Mouse (Mus musculus) right cerebral cortex, postnatal 4 days (tissue): Measurements from ENCODE around the gene Ankrd22.
"Not testable (repeated sequence)": the region's sequence is repeated elsewhere in the genome, so short reads cannot be mapped to it uniquely, and the experiment has no call there.

Experiments used
- DNase-seq: peaks from one replicate; pipeline ENCODE4 v3.0.0-alpha.2; 2022

The Ankrd22 gene

DNA sequence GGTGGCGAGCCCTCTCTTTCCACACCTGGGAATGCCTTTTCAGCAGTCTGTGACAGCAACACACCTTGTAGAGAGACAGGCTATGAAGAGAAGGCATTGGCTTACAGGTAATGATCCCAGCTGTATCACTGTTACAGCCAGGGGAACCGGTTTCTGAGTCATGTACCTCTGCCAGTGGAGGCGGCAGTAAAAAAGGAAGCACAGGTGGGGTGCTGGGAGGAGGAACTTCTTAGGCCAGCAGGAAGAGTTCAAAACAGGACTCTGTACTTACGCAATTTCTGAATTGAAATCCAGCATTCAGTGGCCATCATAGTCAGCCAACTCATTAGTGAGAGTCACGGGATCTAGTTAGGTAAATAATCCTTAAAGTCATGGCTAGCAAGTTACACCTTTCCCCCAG, at the start of gene Ankrd22:
Gene Ankrd22 (minus strand): TSS at position 163 of the 400 bp plus-strand sequence.
- DNase-seq = no peak

DNA sequence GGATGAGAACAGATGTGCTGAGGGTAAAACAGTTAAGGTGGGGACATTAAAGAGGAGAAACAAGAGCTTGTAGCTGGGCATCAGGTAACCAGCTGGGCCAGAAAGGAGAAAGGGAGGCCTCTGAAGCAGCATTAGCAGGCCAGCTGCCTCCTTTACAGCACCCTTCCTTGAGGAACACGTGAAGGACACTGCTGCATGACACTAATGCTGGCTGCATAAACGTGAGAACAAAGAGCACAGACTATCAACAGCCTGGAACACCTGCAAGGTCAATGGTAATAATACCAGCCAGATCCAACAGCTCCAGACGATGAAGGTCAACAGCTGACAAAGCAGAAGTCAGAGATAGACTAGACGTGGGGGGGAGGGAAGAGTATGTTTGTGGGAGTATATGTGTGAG, 48.3 kb upstream of the Ankrd22 start:
- DNase-seq = no peak

DNA sequence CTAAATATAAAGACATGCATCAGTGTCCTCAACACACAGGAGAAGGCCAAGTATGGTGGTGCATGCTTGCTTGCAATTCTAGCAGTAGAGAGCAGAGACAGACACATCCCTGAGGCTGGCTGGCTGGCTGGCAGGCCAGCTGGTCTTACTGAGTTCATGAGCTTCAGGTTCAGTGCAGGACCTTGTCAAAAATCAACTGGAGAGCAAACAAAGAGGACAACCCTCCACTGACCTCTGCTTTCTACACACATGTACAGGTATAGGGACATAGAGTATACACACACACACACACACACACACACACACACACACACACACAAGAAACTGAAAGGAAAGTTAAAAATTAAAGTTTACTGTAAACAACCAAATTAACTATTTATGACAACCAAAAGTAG, 47.4 kb upstream of the Ankrd22 start:
- no peak for DNase-seq

DNA sequence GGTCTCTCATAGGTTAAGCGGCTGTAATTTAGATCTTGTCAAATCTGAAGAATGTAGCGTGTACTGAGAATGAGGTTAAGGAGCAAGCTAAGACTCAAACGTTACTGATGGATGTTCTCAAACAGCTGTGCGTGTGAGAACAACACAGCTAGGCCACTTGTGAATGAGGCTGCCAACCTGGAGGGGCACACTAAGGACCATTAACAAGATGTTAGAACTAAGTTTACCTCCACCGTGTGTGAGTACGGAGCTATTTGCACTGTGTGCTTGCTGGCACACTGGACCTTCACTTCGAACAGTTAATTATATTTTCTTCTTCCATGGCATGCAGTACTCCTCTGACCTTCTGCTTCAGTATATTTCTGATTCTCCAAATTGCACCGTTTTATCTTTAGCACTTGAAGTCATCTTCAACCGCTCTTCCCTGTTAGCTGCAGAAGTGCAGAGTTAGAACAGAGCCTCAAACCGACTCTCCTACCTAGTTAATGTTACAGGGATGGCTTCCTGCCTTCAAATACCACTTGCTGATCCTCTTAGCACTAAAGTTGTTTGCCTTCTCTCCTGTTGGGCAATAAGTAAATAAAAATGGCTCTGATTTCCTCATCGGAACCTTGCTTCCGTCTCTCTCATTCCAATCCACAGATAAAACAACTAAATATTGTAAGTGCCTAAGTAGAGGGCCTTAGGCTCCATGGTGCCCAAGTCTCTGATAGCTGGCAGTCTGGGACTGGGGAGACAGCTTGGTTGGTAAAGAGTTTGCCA, 46.8 kb upstream of the Ankrd22 start:
- DNase-seq = no peak

DNA sequence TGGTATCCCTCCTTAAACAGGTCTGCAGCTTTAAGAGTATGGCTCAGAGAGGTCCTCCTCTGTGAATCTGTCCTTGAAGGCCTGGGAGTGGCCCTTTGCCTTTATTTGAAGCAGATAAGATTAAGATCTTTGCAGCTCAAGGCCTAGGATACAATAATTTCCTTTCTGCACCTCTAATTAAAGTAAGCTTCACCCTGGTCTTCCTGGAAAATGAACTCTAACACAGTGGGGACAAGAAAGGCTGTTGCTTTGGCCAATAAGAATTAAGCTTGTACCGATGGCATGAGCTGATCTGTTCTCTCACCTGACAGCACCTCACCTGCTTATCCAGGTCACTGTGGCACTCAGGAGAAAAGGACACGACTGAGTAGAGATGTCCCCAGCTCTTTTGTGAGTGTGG, 45.0 kb upstream of the Ankrd22 start:
- DNase-seq = no peak

DNA sequence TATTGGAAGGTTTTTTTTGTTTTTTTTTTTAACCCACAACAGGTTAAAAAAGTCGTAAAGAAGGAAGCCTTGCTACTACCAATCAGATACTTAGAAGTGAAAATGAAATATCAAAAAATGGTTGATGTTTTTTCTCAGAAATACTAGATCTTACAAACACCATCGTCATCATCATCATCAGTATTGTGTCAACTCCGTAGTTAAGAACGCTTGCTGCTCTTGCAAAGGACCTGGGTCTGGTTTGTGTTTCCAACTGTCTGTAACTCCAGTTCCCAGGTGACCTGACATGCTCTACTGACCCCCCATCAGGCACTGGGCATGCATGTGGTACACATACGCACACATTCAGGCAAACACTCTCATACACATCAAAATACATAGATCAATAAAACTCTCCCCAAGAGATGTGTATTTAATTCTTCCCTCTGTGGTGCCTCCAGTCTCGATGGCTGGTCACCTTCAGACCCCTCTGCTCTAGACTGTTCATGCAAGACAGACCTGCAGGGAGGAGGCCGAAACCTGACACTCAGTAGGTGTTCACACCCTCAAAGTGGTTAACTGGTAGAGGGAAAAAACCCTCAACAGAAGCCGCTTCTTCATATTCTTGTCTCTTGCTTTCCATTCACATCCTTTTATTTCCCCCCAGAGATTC, 44.2 kb upstream of the Ankrd22 start:
- no peak for DNase-seq

DNA sequence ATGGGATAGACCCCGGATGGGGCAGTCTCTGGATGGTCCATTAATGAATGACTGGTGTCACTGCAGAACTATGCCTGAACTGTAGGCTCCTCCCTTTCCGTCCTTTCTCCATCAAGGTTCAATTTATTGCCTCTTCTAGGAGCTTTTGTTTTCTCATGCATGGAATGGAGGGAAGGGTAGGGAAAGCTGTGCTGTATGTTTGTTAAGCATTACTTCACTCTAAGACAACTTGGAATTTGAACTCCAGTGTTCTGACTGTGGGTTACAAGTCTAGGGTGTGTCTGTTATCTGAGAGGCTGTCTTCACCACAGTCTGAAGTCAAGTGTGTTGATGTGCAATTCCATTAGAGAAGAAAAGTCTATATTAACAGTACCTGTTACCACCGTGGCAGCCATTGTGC, 43.2 kb upstream of the Ankrd22 start:
- DNase-seq = no peak

DNA sequence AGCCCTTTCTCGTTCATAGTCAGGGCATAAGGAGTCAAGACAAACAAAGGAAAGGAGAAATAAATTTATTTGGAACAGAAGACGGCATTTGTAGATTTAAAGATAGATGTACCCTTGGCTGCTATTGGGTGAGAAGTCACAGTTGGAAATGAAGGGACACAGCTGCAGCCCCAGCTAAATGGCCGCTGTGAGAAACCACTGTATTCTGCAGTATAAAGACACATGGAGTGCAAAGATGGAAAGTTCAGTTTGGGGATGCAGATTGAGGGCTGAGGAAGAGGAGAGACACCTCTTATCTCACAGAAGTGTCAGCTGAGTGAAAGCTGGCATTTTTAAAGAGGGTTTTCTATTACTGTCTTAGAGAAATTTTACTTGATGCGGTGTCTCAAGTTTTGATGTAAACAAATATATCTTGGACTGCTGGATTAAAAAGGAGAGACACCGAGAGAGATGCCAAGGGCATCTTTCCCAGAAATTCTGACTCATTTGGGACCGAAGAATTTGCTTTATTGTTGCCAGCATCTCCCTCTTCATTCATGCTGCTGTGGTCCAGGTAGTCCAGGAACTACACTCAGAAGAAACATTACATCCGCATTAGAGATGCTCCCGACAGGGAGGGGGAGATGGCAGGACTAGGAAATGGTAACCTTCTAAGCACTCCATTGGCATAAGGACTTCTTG, 41.0 kb upstream of the Ankrd22 start:
- no peak for DNase-seq

DNA sequence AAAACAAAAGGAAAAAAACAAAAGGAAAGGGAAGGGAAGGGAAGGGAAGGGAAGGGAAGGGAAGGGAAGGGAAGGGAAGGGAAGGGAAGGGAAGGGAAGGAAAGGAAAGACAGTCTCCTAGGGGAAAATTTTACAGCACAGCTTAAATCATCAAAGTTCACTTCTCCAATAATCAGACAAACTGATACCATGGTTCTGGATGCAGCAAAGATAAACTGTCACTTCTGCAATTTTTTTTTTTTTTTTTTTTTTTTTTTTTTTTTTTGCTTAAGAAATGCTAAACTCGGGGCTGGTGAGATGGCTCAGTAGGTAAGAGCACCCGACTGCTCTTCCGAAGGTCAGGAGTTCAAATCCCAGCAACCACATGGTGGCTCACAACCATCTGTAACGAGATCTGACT, 40.3 kb upstream of the Ankrd22 start:
- DNase-seq = not testable (repeated sequence)

DNA sequence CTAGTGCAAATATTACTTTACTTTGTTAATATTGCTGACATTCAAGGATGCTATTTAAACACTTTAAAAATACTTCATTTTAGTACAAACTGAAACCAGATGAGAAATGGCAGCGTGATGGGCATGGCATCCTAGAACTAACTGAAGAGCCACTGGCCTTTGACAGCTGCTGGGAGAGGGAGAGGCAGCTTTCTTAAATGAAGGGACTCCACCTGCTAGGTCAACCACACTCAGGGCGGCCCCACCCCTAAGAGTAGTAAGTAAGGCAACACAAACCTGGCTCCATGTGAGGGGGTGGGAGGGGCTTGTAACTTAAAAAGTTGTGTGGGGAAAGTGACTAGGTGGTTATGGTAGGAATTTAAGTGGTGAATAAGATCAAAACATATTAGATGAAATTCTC, 36.8 kb upstream of the Ankrd22 start:
- no peak for DNase-seq

DNA sequence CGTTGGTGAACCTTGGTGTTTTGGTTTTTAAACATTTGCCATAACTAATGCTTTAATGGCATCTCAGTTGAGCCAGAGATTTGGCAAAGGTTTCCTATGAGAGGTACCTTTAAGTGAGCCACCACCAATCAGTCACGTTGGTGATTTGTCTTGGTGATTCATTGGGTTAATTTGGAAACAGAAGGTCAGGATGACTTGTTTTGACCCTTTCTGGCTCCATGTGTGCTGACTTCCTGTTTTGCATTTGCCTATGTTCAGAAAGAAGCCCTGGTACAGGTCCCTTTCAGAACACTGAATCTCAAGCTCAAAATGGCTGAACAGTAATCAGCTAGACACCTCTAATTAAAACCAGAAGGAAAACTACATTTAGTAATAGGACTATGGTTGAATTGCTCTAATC, 33.6 kb upstream of the Ankrd22 start:
- no peak for DNase-seq

DNA sequence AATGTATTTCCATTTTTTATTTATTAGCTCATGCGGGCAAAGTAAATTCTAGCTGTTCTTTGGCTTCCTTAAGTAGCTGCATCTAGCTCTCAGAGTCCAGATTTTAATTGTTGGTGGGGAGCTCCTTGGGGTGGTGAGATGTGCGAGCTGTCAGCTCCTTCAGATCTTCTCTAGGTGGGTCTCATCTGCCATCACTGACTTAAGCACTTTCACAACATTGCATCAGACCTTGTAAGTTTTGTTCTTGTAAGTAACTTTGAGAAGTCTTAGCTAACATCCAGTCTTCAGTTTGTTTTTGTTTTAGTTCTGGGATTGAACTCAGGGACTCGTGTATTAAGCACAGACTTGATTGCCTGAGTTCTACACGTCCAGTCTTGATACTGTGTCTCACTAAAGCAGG, 33.0 kb upstream of the Ankrd22 start:
- DNase-seq = no peak

DNA sequence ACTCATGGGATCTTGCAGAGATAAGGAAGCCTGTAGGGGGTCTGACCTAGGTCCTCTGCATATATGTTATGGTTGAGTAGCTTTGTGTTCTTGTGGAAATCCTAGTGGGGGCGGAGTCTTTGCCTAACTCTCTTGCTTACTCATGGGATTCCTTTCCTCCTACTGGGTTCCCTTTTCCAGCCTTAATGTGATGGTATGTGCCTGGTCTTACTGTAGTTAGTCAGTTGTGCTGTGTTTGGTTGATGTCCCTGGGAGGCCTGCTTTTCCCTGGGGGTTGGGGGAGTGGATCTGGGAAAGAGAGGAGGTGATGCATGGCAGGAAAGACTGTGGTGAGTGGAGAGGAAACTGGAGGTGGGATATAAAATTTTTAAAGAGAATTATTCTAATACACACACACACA, 32.2 kb upstream of the Ankrd22 start:
- DNase-seq = no peak

DNA sequence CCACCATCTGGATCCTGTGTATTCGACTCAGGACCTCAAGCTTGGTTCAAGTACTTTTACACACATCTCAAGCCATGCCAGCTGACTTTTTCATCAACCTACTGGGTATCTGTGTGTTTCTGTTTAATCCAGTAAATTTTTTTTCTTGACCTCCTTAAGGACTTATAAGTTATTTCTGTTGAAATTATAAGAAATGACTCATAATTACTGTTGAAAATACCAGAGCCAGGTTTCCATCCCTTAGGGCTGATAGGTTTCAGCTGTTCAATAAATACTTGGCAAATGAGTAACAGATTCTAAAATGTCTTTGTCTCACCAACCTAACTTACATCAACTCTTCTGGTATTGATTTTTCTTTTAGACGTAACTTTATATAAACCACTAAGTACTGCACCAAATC, 29.2 kb upstream of the Ankrd22 start:
- no peak for DNase-seq

DNA sequence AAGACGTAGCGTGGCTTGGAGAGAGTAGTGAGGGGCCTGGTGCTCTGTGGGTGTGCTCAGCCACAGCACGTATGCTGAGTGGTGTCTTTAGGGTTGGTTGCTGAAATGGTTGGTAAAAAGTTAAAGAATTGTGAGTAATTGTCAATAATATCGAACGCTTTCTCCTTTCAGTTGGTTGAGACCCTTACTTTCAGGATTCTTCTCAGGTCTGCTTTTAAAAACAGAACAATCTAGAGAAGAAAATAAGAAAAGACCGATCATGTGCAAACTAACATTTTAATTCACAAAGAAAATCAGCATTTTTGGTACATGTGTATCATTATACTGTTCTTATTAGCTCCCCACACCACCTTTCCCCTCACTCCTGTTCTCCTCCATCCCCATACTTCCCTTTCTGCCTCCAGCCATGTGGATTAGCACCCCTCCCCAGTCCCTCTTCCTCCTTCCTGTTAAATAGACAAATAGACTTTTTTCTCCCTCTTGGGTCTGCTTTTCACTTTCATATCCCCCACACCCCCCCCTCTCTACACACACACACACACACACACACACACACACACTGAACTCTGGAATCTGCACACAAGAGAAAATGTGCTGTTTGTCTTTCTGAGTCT, 28.4 kb upstream of the Ankrd22 start:
- DNase-seq = no peak

DNA sequence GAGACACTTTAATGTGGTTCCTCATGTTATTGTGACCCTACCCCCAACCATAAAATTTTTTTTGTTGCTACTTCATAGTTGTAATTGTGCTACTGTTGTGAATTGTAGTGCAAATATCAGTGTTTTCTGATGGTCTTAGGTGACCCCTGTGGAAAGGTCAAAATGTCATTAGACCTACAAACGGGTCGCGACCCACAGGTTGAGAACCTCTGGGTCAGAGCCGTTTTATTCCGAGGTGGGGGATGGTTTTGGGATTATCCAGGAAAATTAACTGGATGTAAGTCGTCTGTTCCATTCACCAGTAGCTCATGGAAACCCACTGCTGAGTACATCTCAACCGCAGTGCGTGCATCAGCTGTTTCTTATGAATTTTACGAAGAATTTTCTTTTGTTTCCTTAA, 27.8 kb upstream of the Ankrd22 start:
- no peak for DNase-seq

DNA sequence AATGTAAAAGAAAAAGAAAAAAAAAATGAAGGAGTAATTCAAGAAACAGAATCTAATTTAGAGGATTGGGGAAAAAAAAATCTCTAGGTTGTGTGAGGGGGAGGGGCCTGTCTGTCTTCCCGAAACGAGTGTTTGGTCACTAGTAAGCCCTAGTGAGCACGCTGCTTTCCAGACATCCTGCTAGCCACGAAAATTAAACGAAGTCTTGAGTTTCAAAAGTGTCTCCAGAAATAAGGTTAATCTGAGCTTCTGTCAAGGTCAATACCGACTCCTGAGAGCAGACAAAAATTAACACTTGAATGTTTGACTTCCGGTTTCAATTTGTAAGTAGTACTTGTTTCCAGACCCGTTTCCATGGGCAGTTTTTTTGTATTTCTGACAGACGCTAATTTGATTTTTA, 27.3 kb upstream of the Ankrd22 start:
- peak; percentile 16 for DNase-seq

DNA sequence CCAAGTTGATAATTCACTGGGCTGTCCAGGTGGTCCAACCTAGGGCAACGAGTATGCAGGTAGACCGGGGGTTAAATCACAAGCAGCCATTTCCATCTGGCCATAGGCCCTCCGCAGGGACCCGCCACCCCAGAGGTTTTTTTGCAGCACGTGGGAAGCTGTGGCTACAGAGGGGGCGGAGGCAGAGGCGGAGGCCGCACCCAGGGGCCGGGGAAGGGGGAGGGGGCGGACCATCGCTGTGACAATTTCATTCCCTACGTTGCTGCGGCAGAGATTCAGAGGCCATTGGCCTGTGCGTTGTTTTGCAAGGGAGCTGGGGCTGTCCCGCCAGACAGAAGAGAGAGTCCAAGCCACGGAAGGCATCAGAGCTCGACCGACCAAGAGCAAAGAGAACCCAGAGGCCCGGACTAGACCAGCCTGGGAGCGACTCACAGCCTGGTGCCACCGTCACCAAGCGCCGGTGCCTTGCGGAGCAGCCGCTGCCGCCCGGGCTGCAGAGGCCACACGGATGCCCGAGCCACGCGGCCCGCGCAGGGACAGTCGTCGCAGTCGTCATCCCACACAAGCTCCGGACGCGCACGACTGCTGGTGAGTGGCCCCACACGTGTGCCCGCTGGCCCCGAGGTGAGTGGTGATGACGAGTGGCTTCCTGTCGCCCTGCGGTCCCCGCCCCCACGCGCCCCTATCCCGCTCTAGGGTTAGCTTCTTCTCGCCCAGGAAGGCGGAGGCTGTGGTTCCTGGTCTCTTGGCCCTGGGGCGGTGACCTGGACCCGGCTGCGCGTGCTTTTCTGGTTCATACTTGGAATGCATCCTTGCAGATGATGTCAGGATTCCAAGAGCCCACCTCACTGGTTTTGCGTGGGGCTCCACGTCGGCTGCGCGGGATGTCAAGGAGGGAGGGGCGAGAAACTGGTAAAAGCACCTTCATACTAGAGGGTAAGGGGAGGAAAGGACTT, 26.4 kb upstream of the Ankrd22 start, which contains the start of gene Stambpl1:
Gene Stambpl1 (plus strand): TSS at position 222 of the 956 bp plus-strand sequence.
- peak; percentile 73 for DNase-seq

DNA sequence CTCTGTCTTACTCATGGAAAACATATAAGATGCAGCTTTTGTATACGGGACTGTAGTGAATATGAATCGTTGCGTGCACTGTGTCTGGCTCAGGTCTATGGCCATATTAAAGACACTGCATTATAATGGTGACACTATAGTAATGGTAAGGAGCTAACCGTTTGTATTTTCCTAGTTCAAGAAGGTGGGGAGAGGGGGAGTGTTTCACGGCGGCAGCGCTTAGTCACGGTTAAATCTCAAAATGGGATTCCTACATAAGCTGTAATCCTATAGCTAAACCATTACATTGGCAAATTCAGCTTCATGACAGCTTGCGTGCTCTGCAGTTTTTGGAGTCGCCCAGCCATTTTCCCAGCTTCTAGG, 25.8 kb upstream of the Ankrd22 start:
- DNase-seq = no peak

DNA sequence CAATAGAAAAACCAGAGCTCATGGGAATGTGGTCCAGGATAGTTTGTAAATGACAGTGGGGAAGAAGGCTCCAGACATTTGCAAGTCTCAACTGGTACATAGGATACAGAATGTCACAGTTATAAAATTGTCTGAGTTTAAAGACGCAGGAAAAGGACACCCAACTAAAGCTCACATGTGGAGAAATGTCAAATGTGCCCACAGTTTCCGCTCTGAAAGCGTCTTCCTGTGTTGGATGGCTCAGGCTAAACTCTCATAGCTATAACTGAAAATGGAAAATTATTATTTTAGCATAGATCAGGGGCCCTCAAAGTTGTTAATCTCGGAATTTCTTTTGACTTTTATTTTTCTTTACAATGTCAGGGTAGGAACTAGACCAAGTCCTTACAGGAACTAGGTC, 21.0 kb upstream of the Ankrd22 start:
- DNase-seq = no peak

DNA sequence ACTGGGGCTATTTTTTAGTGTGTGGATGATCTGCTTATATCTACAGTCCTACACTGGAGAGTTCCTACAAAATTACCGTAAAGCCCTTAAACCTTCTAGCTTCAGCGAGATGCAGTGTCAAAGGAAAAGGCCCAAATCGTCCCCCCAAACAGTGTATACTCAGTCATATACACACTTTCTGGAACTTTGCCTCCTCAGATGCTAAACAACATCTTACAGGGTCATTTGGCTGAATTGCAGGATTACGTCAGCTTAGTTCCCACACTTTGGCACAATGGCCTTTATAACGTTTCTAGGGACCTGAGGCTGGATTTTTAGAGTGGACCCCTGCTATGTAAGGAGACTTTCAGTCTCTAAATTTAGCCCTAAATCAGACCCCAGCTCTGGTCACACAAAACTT, 16.6 kb upstream of the Ankrd22 start:
- no peak for DNase-seq

DNA sequence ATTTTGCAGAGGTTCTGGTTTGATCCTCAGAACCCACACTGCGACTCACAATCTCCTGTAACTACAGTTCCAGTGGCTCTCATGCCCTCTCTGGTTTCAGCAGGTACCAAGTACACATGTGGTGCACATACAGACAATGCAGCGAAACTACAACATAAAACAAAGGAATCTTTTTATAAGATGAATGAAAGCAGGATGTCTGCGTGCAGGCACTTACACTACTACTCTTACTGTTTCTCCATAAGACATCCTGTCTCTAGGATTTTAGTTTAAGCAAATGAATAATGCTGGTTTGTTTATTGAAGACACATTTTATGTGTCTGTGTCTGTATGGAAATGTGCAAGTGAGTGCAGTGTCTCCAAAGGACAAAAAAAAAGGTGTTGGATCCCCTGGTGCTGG, 15.4 kb upstream of the Ankrd22 start:
- DNase-seq = no peak

DNA sequence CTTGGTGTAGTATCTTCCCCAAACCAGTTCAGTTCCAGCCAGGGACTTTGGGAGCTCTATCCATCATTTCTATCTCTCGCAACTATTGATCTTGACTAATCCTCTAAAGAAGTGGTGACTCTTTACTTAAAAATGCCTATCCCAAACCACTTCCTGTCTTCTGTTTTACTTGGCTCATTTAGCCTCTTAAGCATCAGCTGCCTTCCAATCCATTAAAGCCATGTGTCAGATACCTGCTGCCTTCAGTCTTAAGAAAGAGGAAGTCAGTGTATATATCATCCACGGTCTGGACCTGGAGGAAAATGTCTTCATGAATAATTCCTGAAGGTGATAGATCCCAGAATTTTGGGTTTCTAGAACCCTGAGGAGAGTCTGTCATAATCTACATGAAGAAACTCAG, 14.5 kb upstream of the Ankrd22 start:
- DNase-seq = no peak
